Mouse (Mus musculus): Measurements from ENCODE around the gene Gdf15. TPM values are rescaled to one million over a fixed set of nuclear protein-coding genes. Genes with fewer than 3 reads are reported as not detected.

Gene Gdf15
- polyA plus RNA-seq, 1 experiment from 2014 or later: not detected

GRCm38 (mm10) chr8:70583476-70584387 lies 48.5 kb downstream of the Gdf15 start:
- Histone ChIP-seq H3K4me1 (ENCODE audit: control insufficient read depth, insufficient read depth, low read length) (no peaks in the 10 kb centered on the region), H3K4me2 (ENCODE audit: low read depth, low read length) (no peak overlapping the region), H3K9me3 (replicated peaks; ENCODE audit: control insufficient read depth, low read length) (no peaks in the 10 kb centered on the region), H3K36me3 (replicated peaks; ENCODE audit: control insufficient read depth, insufficient read depth, low read depth, low read length) (peaks cover 11% of the 10 kb centered on the region), H3K4me3 (ENCODE audit: low read depth, low read length) (no peak overlapping the region), H3K27ac (replicated peaks; ENCODE audit: low read depth, low read length) (no peak overlapping the region), H3K27me3 (ENCODE audit: control insufficient read depth, insufficient read depth, low read length) (no peaks in the 10 kb centered on the region), H3K9ac (replicated peaks; ENCODE audit: low read length) (no peak overlapping the region)
- DNase-seq (ENCODE audit: low spot score) (no peak), ATAC-seq (replicated peaks; ENCODE audit: insufficient number of reproducible peaks, low FRiP score, low TSS enrichment, low read depth) (no peak)
- 89% methylated on average over 18 of the region's 18 CpGs for WGBS

Other genes with a start within 250 kb of the Gdf15 start
- gene Crtc1, start 192.9 kb downstream of the Gdf15 start, polyA plus RNA-seq (2014; fragmentation: Nextera tagmentation; extraction: Ambion mirVana): 10.2 and 11.8 TPM in 2 replicates
- gene Klhl26, start 155.5 kb downstream of the Gdf15 start, polyA plus RNA-seq (2014; fragmentation: Nextera tagmentation; extraction: Ambion mirVana): 15.4 and 17.9 TPM in 2 replicates
- gene Tmem59l, start 145.1 kb downstream of the Gdf15 start, polyA plus RNA-seq (2014; fragmentation: Nextera tagmentation; extraction: Ambion mirVana): 25.4 and 25.7 TPM in 2 replicates
- gene Crlf1, start 139.3 kb downstream of the Gdf15 start, polyA plus RNA-seq (2014; fragmentation: Nextera tagmentation; extraction: Ambion mirVana): 63.8 and 64.7 TPM in 2 replicates
- gene Rex1bd, start 125.7 kb downstream of the Gdf15 start, polyA plus RNA-seq (2014; fragmentation: Nextera tagmentation; extraction: Ambion mirVana): 126 and 140 TPM in 2 replicates
- 783 and 884 TPM in 2 replicates for gene Uba52, start 121.7 kb downstream of the Gdf15 start, polyA plus RNA-seq (2014; fragmentation: Nextera tagmentation; extraction: Ambion mirVana)
- gene Fkbp8, start 104.7 kb downstream of the Gdf15 start, polyA plus RNA-seq (2014; fragmentation: Nextera tagmentation; extraction: Ambion mirVana): 175 and 196 TPM in 2 replicates
- gene Kxd1, start 104.5 kb downstream of the Gdf15 start, polyA plus RNA-seq (2014; fragmentation: Nextera tagmentation; extraction: Ambion mirVana): 47.4 and 49.9 TPM in 2 replicates
- 15.3 and 16.1 TPM in 2 replicates for gene Ell, start 93.0 kb downstream of the Gdf15 start, polyA plus RNA-seq (2014; fragmentation: Nextera tagmentation; extraction: Ambion mirVana)
- 79.0 and 87.9 TPM in 2 replicates for gene Isyna1, start 38.1 kb downstream of the Gdf15 start, polyA plus RNA-seq (2014; fragmentation: Nextera tagmentation; extraction: Ambion mirVana)
- 108 and 123 TPM in 2 replicates for gene Ssbp4, start 23.6 kb downstream of the Gdf15 start, polyA plus RNA-seq (2014; fragmentation: Nextera tagmentation; extraction: Ambion mirVana)
- gene Lrrc25, start 16.3 kb downstream of the Gdf15 start, polyA plus RNA-seq (2014; fragmentation: Nextera tagmentation; extraction: Ambion mirVana): 0.32 and 0.98 TPM in 2 replicates
- 59.8 and 71.3 TPM in 2 replicates for gene Pgpep1, start 27.9 kb upstream of the Gdf15 start, polyA plus RNA-seq (2014; fragmentation: Nextera tagmentation; extraction: Ambion mirVana)
- gene Lsm4, start 40.8 kb upstream of the Gdf15 start, polyA plus RNA-seq (2014; fragmentation: Nextera tagmentation; extraction: Ambion mirVana): 323 and 334 TPM in 2 replicates
- gene Jund, start 66.5 kb upstream of the Gdf15 start, polyA plus RNA-seq (2014; fragmentation: Nextera tagmentation; extraction: Ambion mirVana): 94.2 and 104 TPM in 2 replicates
- gene Iqcn, start 71.0 kb upstream of the Gdf15 start, polyA plus RNA-seq (2014; fragmentation: Nextera tagmentation; extraction: Ambion mirVana): not detected in 2 replicates
- not detected in 2 replicates for gene Gm3336, start 86.1 kb upstream of the Gdf15 start, polyA plus RNA-seq (2014; fragmentation: Nextera tagmentation; extraction: Ambion mirVana)
- gene Pde4c, start 91.3 kb upstream of the Gdf15 start, polyA plus RNA-seq (2014; fragmentation: Nextera tagmentation; extraction: Ambion mirVana): 0.06 and 0.20 TPM in 2 replicates
- gene Rab3a, start 122.2 kb upstream of the Gdf15 start, polyA plus RNA-seq (2014; fragmentation: Nextera tagmentation; extraction: Ambion mirVana): 24.8 and 31.6 TPM in 2 replicates
- 25.8 and 33.5 TPM in 2 replicates for gene Mpv17l2, start 128.5 kb upstream of the Gdf15 start, polyA plus RNA-seq (2014; fragmentation: Nextera tagmentation; extraction: Ambion mirVana)
- 30.1 and 33.4 TPM in 2 replicates for gene Pik3r2, start 144.3 kb upstream of the Gdf15 start, polyA plus RNA-seq (2014; fragmentation: Nextera tagmentation; extraction: Ambion mirVana)
- gene Mast3, start 172.6 kb upstream of the Gdf15 start, polyA plus RNA-seq (2014; fragmentation: Nextera tagmentation; extraction: Ambion mirVana): 8.3 and 9.7 TPM in 2 replicates
- 0.10 TPM in 1 of 2 replicates, not detected in the other for gene Il12rb1, start 176.0 kb upstream of the Gdf15 start, polyA plus RNA-seq (2014; fragmentation: Nextera tagmentation; extraction: Ambion mirVana)
- 5.1 and 5.3 TPM in 2 replicates for gene Arrdc2, start 207.3 kb upstream of the Gdf15 start, polyA plus RNA-seq (2014; fragmentation: Nextera tagmentation; extraction: Ambion mirVana)
- gene Kcnn1, start 230.8 kb upstream of the Gdf15 start, polyA plus RNA-seq (2014; fragmentation: Nextera tagmentation; extraction: Ambion mirVana): 2.9 and 4.0 TPM in 2 replicates
- gene Ccdc124, start 241.5 kb upstream of the Gdf15 start, polyA plus RNA-seq (2014; fragmentation: Nextera tagmentation; extraction: Ambion mirVana): 149 and 150 TPM in 2 replicates